Mouse (Mus musculus) hindbrain, embryonic 12.5 days (tissue): ENCODE results near the gene Cdk8. TPM values are rescaled to one million over a fixed set of nuclear protein-coding genes. Genes with fewer than 3 reads are reported as not detected.

Experiments used
- ATAC-seq: fragments of 200-750 bp; cut with Nextera tagmentation; 2 replicates; pipeline ENCODE4 v1.8.0; 2017; ENCODE audit warnings: moderate TSS enrichment; ENCODE audit not compliant: low FRiP score
- H3K27ac ChIP-seq: fragments of 300-500 bp; sonication (generic); 2 replicates; pipeline ENCODE4 v1.5.1; 2016; ENCODE audit warnings: mild to moderate bottlenecking
- H3K27me3 ChIP-seq: fragments of 300-500 bp; sonication (generic); 2 replicates; pipeline ENCODE4 v1.6.1; 2016; ENCODE audit warnings: mild to moderate bottlenecking
- H3K36me3 ChIP-seq: fragments of 300-500 bp; sonication (generic); 2 replicates; pipeline ENCODE4 v1.6.1; 2016; ENCODE audit warnings: mild to moderate bottlenecking
- H3K4me1 ChIP-seq: fragments of 300-500 bp; sonication (generic); 2 replicates; pipeline ENCODE4 v1.6.1; 2016
- H3K4me2 ChIP-seq: fragments of 300-500 bp; sonication (generic); replicated peaks from 2 replicates; pipeline ENCODE4 v1.6.1; 2016; ENCODE audit warnings: mild to moderate bottlenecking
- H3K4me3 ChIP-seq: fragments of 300-500 bp; sonication (generic); 2 replicates; pipeline ENCODE4 v1.5.1; 2016; ENCODE audit warnings: mild to moderate bottlenecking
- H3K9ac ChIP-seq: fragments of 300-500 bp; sonication (generic); 2 replicates; pipeline ENCODE4 v1.6.1; 2016; ENCODE audit warnings: mild to moderate bottlenecking, moderate library complexity
- H3K9me3 ChIP-seq: fragments of 300-500 bp; sonication (generic); replicated peaks from 2 replicates; pipeline ENCODE4 v1.6.1; 2016; ENCODE audit warnings: mild to moderate bottlenecking
- WGBS: fragments of 180-500 bp; shearing (Covaris S2); methylation state at CpG from one replicate; pipeline ENCODE4 v1.1.7; 2016; 5-methylcytosine and 5-hydroxymethylcytosine counted together
- polyA plus RNA-seq: library from polyadenylated mRNA; unstranded; fragments of >200 nt; fragmentation: Nextera tagmentation; extraction: Ambion mirVana; gene quantifications from 2 replicates; pipeline ENCODE4 v1.2.1, GENCODE M21; 2016

Gene Cdk8
- polyA plus RNA-seq, 1 experiment from 2014 or later = 32.6 TPM

DNA sequence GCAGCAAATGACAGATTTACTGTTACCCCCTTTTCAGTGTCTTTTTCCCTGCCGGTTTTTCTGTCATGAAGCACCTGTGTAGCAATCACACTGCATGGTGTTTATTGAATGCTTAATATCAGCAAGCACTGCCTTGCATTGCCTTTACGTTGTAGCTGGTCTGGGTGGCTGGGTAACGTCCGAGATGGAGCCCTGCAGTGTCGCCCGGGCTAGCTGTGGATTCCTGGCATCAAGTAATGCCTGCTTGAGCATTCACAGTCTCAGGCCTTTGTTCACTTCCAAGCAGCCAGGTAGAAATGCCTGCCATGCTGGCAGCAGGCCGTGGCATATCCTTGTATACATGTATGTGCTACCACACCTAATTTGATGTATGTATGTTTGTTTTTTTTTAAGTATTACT lies 36.7 kb downstream of the Cdk8 start:
- WGBS = 90% methylated on average over 7 of the region's 7 CpGs
- no peaks in the 10 kb centered on the region for H3K27me3 ChIP-seq
- no peak for ATAC-seq
- no peaks in the 10 kb centered on the region for H3K4me1 ChIP-seq
- H3K4me3 ChIP-seq = no peak overlapping the region
- no peak overlapping the region for H3K27ac ChIP-seq
- H3K9ac ChIP-seq = no peak overlapping the region
- no peak overlapping the region for H3K4me2 ChIP-seq
- peaks cover 14% of the 10 kb centered on the region; the same call in 1 of the 2 replicates for H3K36me3 ChIP-seq
- H3K9me3 ChIP-seq = no peaks in the 10 kb centered on the region

DNA sequence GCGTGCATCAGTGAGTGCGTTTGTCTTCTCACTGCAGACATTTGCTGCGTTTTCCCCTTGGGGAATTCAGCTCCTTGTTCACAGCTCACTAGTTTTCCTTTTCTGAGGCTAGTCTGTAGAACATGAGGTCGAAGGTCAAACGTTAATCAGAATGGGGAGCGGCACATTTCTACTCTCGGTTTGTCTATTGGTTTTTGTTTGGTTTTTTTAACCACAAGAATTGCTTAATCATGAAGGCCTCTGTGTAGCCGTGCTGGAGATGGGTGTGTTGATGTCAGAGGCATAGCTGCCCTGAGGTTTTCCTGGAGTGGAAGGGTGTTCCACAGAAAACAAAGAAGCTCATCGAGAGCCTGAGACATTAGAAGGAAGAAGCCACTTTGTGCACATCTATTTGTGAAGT lies 39.6 kb downstream of the Cdk8 start:
- Histone ChIP-seq H3K27ac (no peak overlapping the region), H3K4me3 (no peak overlapping the region), H3K27me3 (no peaks in the 10 kb centered on the region), H3K4me1 (no peaks in the 10 kb centered on the region), H3K36me3 (peaks cover 14% of the 10 kb centered on the region; the same call in 1 of the 2 replicates), H3K9ac (no peak overlapping the region), H3K4me2 (no peak overlapping the region), H3K9me3 (no peaks in the 10 kb centered on the region)
- WGBS = 79% methylated on average over 9 of the region's 9 CpGs
- ATAC-seq = no peak

DNA sequence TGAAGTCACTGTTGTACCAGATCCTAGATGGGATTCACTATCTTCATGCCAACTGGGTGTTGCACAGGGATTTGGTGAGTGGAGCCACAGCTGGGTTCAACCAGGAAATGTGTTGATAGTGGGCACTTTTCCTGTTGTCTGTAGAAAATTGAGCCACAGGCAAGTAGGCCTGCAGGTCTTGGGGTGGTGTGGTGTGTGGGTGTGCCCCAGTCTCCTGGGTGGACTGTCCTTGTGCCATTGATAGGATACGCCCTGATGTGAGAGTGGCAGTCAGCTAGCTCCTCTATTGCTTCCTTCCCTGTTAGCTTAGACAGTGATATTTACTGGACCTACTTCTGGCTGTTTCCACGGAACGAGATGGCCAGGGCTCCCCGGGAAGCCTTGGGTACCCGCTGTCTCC lies 40.6 kb downstream of the Cdk8 start:
- Histone ChIP-seq H3K9me3 (no peaks in the 10 kb centered on the region), H3K9ac (no peak overlapping the region), H3K4me2 (no peak overlapping the region), H3K27me3 (no peaks in the 10 kb centered on the region), H3K4me3 (no peak overlapping the region), H3K36me3 (peaks cover 14% of the 10 kb centered on the region; the same call in 1 of the 2 replicates), H3K4me1 (no peaks in the 10 kb centered on the region), H3K27ac (no peak overlapping the region)
- no peak for ATAC-seq
- WGBS = 90% methylated on average over 5 of the region's 5 CpGs

DNA sequence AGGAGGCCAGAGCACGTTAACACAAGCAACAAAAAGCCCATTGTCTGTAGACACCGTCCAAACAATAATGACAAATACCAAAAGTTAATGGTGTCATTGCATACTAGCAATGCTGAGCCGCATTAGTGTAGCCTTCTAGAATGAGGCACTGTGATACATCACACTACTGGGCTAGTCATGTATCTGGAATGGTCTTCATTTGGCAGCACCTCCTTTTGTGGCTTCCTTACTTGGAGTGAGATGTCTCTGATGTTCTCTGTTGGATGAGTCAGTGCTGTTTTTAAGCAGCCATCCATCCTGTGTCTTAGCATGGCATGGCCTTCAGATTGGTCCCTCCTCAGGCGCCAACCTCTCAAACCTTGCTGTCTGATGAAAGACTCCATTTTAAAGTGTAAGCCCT lies 42.1 kb downstream of the Cdk8 start:
- Histone ChIP-seq H3K27ac (no peak overlapping the region), H3K27me3 (no peaks in the 10 kb centered on the region), H3K9me3 (no peaks in the 10 kb centered on the region), H3K4me3 (no peak overlapping the region), H3K4me1 (no peaks in the 10 kb centered on the region), H3K9ac (no peak overlapping the region), H3K36me3 (peaks cover 14% of the 10 kb centered on the region; the same call in 1 of the 2 replicates), H3K4me2 (no peak overlapping the region)
- WGBS = 77% methylated on average over 4 of the region's 4 CpGs
- ATAC-seq = no peak

DNA sequence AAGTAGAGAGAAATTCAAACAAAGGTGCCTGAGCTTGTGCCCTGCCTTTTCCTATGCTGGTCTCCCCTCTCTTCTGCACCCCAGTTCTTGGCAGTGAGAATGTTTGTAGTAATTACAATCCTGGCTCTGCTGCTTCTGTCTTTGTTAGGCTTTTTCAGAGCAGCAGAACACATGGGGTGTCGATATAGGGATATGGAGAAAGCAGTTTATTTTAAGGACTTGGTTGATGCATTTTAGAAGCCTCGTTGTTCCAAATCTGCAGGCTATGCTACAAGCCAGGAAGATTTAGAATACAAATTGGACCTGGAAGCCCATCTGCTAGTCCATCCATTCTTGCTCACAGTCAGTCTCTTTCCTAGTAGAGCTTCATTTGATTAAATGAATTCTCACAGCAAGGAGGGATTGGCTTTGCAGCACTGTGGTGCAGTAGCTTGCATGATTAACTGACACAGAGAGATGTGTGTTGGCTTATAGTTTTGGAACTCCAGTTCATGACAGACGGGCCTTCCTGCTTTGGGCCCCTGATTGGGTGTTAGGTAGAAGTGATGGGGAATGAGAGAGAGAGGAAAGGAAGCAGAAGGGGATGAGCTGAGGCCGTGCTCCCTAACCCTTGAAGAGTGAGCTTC lies 43.5 kb downstream of the Cdk8 start:
- 90% methylated on average over 4 of the region's 4 CpGs for WGBS
- H3K27me3 ChIP-seq = no peaks in the 10 kb centered on the region
- H3K4me1 ChIP-seq = no peaks in the 10 kb centered on the region
- no peak overlapping the region for H3K9ac ChIP-seq
- H3K4me3 ChIP-seq = no peak overlapping the region
- ATAC-seq = no peak
- H3K27ac ChIP-seq = no peak overlapping the region
- H3K9me3 ChIP-seq = no peaks in the 10 kb centered on the region
- H3K4me2 ChIP-seq = no peak overlapping the region
- H3K36me3 ChIP-seq = peaks cover 14% of the 10 kb centered on the region; the same call in 1 of the 2 replicates

DNA sequence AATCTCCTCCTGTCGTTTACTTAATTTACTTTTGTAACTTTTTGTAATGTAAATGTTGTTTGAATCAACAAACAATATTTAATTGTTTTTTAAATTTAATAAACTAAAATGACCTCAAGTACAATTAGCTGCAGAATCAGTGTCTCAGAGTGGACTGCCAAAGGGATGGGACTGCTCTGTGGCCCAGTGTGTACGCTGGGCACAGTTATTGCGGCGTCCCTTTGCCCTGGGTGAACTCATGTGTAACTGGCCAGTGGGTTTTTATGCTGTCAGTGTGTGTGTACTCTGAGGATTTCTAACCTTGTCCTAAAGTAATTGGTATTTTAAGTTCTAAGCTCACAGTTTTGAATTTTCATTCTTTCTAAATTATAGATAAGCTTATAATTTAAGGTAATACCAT lies 46.5 kb downstream of the Cdk8 start:
- H3K4me1 ChIP-seq = peaks cover 7% of the 10 kb centered on the region; the same call in 1 of the 2 replicates
- no peaks in the 10 kb centered on the region for H3K9me3 ChIP-seq
- no peak for ATAC-seq
- no peak overlapping the region for H3K9ac ChIP-seq
- no peaks in the 10 kb centered on the region for H3K36me3 ChIP-seq
- H3K4me2 ChIP-seq = no peak overlapping the region
- H3K27me3 ChIP-seq = no peaks in the 10 kb centered on the region
- no peak overlapping the region for H3K4me3 ChIP-seq
- no peak overlapping the region for H3K27ac ChIP-seq
- WGBS = 95% methylated on average over 4 of the region's 4 CpGs

DNA sequence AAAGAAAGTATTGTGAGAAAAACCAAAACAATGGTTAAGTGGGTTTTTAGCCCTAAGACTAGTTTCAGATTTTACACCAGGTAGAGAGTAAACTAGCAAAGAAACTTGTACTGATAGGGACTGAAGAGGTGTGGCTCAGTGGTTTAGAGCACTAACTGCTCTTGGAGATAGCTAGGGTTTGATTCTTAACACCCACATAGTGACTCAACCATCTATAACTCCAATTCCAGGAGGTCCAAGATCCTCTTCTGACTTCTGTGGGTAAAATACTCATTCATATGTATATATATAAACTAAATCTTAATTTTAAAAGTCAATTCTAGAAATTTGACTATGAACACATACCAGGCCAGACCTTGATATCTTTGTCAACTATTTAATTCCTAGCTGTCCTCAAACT lies 49.0 kb downstream of the Cdk8 start:
- H3K27me3 ChIP-seq = no peaks in the 10 kb centered on the region
- no peaks in the 10 kb centered on the region for H3K9me3 ChIP-seq
- no peak overlapping the region for H3K4me2 ChIP-seq
- H3K27ac ChIP-seq = no peak overlapping the region
- H3K4me1 ChIP-seq = peaks cover 7% of the 10 kb centered on the region; the same call in 1 of the 2 replicates
- no peaks in the 10 kb centered on the region for H3K36me3 ChIP-seq
- H3K4me3 ChIP-seq = no peak overlapping the region
- no peak overlapping the region for H3K9ac ChIP-seq
- ATAC-seq = no peak

DNA sequence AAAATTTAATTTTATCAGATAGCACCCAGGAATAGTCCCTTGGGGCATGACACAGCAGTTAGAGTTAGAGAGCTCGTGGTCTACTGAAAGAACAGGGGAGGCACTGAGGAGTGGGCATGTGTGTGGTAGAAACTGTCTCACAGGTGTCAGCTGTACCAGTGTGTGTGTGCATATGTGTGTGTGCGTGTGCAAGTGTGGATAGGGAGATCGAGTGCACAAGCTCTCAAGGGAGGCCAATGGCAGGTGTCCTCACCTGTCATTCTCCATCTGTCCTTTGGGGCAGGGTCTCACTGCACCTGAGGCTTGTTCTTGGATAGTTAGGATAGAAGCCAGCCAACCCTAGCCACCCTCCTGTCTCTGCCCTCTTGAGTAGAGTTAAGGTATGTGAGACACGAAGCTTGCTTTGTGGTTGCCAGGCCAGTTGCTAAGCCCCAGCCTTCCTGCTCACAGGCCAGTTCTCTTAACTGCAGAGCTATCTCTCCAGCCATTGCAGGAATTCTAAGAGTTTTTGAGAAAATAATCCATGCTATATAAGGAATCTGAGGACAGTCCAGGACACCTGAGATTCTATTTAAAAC lies 50.3 kb downstream of the Cdk8 start:
- WGBS = 92% methylated on average over 4 of the region's 4 CpGs
- Histone ChIP-seq H3K27me3 (no peaks in the 10 kb centered on the region), H3K4me1 (peaks cover 7% of the 10 kb centered on the region; the same call in 1 of the 2 replicates), H3K9ac (no peak overlapping the region), H3K4me2 (no peak overlapping the region), H3K36me3 (peaks cover 10% of the 10 kb centered on the region), H3K4me3 (no peak overlapping the region), H3K27ac (no peak overlapping the region), H3K9me3 (no peaks in the 10 kb centered on the region)
- ATAC-seq = no peak

DNA sequence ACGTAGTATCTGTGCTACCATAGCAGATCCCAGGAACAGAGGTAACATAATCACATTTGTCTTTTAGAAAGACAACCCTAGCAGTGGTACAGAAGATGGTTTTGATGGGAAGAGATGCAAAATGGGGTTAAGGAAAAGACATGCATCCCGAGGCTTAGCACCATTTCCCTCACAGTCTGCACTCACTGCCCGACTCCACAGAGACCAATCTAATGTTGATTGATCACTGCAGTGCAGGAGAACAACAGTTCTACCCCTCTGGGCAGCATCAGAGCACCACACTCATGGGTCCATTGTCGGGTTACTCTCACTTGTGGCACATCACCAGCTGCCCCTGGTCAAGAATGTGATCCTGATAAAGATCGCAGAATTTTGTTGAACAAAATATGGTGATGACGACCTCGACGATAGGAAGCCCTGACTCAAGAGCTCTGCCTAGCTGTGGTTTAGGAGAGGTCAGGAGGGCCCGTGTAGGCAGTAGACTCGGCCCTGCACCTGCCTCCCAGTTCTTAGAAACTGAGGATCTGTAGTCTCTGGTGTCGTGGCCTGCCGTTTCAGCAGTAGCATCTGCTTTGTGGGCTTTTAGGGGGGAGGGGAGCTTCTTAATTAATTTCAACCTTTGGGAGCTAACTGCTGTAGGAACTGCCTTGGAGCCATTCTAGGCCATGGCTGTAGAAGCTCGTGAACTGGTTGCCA lies 51.0 kb downstream of the Cdk8 start:
- 71% methylated on average over 13 of the region's 13 CpGs for WGBS
- H3K27ac ChIP-seq = no peak overlapping the region
- H3K36me3 ChIP-seq = peaks cover 17% of the 10 kb centered on the region
- peaks cover 7% of the 10 kb centered on the region; the same call in 1 of the 2 replicates for H3K4me1 ChIP-seq
- no peaks in the 10 kb centered on the region for H3K27me3 ChIP-seq
- no peak overlapping the region for H3K4me2 ChIP-seq
- ATAC-seq = no peak
- no peak overlapping the region for H3K4me3 ChIP-seq
- H3K9ac ChIP-seq = no peak overlapping the region
- no peaks in the 10 kb centered on the region for H3K9me3 ChIP-seq

DNA sequence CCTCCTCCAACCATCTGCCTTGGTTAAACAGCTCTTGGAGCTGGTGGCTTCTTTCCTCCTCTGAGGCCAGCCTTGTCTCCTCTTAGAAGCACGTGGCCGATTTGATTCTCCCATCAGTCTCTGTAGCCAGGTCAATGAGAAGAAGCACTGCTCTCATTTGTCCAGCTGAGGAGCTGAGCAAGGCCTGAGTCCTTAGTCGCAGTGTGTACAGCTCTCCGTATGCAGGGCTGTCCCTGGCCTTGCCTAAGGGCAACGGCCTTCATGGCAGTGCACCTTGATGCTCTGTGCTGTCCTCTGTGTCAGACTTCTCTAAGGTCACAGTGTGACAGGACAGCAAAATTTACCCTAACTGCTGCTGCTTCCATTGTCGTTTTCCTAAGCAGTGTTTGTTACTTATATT lies 52.9 kb downstream of the Cdk8 start:
- Histone ChIP-seq H3K4me2 (no peak overlapping the region), H3K9ac (no peak overlapping the region), H3K27me3 (no peaks in the 10 kb centered on the region), H3K27ac (no peak overlapping the region), H3K4me1 (peaks cover 7% of the 10 kb centered on the region; the same call in 1 of the 2 replicates), H3K36me3 (peaks cover 31% of the 10 kb centered on the region), H3K9me3 (no peaks in the 10 kb centered on the region), H3K4me3 (no peak overlapping the region)
- no peak for ATAC-seq
- 91% methylated on average over 6 of the region's 6 CpGs for WGBS

DNA sequence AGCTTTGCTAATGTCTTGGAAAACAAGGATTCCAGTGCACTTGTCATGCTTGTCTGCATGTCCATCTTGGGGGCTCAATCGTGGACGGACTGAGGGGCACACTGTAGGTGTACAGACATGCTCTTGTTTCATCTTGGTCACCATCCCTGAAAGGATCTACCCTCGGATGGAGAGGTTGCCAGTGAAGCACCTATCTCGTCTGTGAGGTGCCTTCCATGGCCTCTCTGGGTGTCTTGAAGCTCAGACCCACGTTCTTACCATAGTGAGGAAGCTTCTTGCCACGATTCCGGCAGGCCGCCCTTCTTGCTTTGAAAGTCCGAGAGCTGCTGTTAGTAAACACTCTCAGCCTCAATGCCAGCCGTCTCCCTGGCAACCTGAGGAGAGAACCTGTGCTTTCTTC lies 56.4 kb downstream of the Cdk8 start:
- H3K4me3 ChIP-seq = no peak overlapping the region
- no peaks in the 10 kb centered on the region for H3K27me3 ChIP-seq
- 89% methylated on average over 10 of the region's 10 CpGs for WGBS
- peaks cover 47% of the 10 kb centered on the region for H3K36me3 ChIP-seq
- no peak overlapping the region for H3K4me2 ChIP-seq
- no peak overlapping the region for H3K9ac ChIP-seq
- H3K27ac ChIP-seq = no peak overlapping the region
- H3K4me1 ChIP-seq = no peaks in the 10 kb centered on the region; the same call in 1 of the 2 replicates
- H3K9me3 ChIP-seq = no peaks in the 10 kb centered on the region
- no peak for ATAC-seq

DNA sequence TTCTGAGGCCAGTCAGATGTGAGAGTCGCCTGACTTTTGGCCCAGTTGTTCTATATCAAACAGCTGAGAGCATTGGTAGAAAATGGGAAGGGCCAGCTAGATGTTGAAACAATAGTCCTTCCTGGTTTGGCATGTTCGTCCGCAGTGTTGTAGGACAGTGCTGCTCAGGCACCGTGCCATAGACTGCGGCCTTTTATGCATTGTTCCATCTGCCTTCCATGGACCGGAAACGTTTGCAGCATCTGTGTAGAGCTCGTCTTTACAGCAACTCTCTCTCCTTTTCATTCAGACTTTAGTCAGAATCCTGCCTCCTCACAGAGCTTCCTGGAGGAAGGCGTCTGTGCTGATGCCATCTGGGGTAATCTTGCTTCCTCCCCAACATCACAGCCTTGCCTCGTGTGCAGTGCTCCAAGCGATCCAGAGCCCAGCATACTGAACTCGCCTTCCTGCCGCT lies 57.0 kb downstream of the Cdk8 start:
- no peaks in the 10 kb centered on the region for H3K4me1 ChIP-seq
- no peak overlapping the region for H3K27ac ChIP-seq
- peaks cover 48% of the 10 kb centered on the region for H3K36me3 ChIP-seq
- WGBS = 90% methylated on average over 13 of the region's 13 CpGs
- H3K4me3 ChIP-seq = no peak overlapping the region
- H3K9ac ChIP-seq = no peak overlapping the region
- H3K9me3 ChIP-seq = no peaks in the 10 kb centered on the region
- H3K27me3 ChIP-seq = no peaks in the 10 kb centered on the region
- no peak overlapping the region for H3K4me2 ChIP-seq
- ATAC-seq = no peak
